10 mouse cellular contexts compared by ENCODE assay signal in the genomic region with DNA sequence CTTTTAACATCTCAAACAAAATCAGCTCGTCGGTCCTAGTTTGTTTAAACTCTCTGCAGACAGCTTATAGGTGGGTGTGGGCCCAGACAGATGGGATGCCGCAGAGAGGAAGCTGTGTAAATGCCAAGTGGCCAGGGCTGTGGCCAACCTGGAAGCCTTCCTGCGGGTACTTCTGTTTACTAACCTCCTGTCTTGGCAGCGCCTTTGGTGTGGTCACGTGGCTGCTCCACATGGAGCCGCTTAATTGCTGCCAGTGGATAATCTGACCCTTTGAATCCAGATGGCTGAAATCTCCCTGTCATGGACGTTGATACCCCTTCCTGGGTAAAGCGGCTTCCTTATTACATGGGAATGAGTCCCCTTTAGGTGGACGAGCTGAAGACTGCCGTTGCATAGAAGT.
DNase-seq lines count a peak whose midpoint lies in the region; ATAC-seq lines count a peak whose summit lies in the region.
"Had no signal": no experiment of that assay in that cellular context is flagged by ENCODE, and none has a peak within 500 bp of the region (broad histone marks: within the 10 kb centered on the region; RNA-seq: fewer than 3 reads in every experiment).

No protein-coding gene starts in this region.

- no peak overlapping the region for H3K9ac ChIP-seq in forebrain, embryonic 12.5 days
- no peak overlapping the region for H3K9ac ChIP-seq in forebrain, embryonic 11.5 days (ENCODE audit: low read length)
- H3K9ac ChIP-seq in midbrain, embryonic 14.5 days (replicated peaks; ENCODE audit: low read length), result no peak overlapping the region
- no peak overlapping the region for H3K9ac ChIP-seq in midbrain, embryonic 11.5 days (ENCODE audit: low read length)
- no peak overlapping the region for H3K9ac ChIP-seq in hindbrain, embryonic 16.5 days (ENCODE audit: low read depth, low read length)

- H3K27ac ChIP-seq in forebrain, embryonic 12.5 days, result no peak overlapping the region
- no peak overlapping the region for H3K27ac ChIP-seq in forebrain, embryonic 11.5 days (ENCODE audit: low read depth, low read length)
- no peak overlapping the region for H3K27ac ChIP-seq in midbrain, embryonic 14.5 days (replicated peaks; ENCODE audit: low read depth, low read length)
- no peak overlapping the region for H3K27ac ChIP-seq in midbrain, embryonic 11.5 days (ENCODE audit: low read depth, low read length)
- 0 out of 2 replicates have a peak overlapping the region, but pooled peaks have one; percentile 19 for H3K27ac ChIP-seq in hindbrain, embryonic 16.5 days (ENCODE audit: low read depth, low read length)

- H3K36me3 ChIP-seq in forebrain, embryonic 12.5 days (replicated peaks), result no peaks in the 10 kb centered on the region
- H3K36me3 ChIP-seq in forebrain, embryonic 11.5 days (ENCODE audit: control insufficient read depth, insufficient read depth, low read length), result no peaks in the 10 kb centered on the region
- H3K36me3 ChIP-seq in midbrain, embryonic 14.5 days (ENCODE audit: control insufficient read depth, insufficient read depth, low read length), result no peaks in the 10 kb centered on the region
- H3K36me3 ChIP-seq in midbrain, embryonic 11.5 days (ENCODE audit: control insufficient read depth, insufficient read depth, low read length), result no peaks in the 10 kb centered on the region
- H3K36me3 ChIP-seq in hindbrain, embryonic 16.5 days (ENCODE audit: control insufficient read depth, insufficient read depth, low read length), result no peaks in the 10 kb centered on the region

- peaks cover 14% of the 10 kb centered on the region for H3K27me3 ChIP-seq in forebrain, embryonic 12.5 days
- H3K27me3 ChIP-seq in forebrain, embryonic 11.5 days (ENCODE audit: control insufficient read depth, insufficient read depth, low read length), result no peaks in the 10 kb centered on the region
- H3K27me3 ChIP-seq in midbrain, embryonic 14.5 days (ENCODE audit: control insufficient read depth, insufficient read depth, low read length), result no peaks in the 10 kb centered on the region
- no peaks in the 10 kb centered on the region for H3K27me3 ChIP-seq in midbrain, embryonic 11.5 days (ENCODE audit: control insufficient read depth, insufficient read depth, low read length)
- no peaks in the 10 kb centered on the region for H3K27me3 ChIP-seq in hindbrain, embryonic 16.5 days (replicated peaks; ENCODE audit: control insufficient read depth, insufficient read depth, low read length)

- no peak for DNase-seq in forebrain, embryonic 11.5 days (ENCODE audit: low spot score)
- peak; percentile 38 for DNase-seq in midbrain, embryonic 14.5 days
- no peak for DNase-seq in midbrain, embryonic 11.5 days (ENCODE audit: low spot score, missing footprints)
- DNase-seq in spleen, postnatal 14 days (ENCODE audit: low spot score in 2 of 2), result no peak
- DNase-seq in kidney, adult 9 months, result no peak
- no peak for DNase-seq in urinary bladder, postnatal 14 days (ENCODE audit: low spot score)

- whole genome bisulfite sequencing in forebrain, embryonic 12.5 days, result 31% methylated on average over 11 of the region's 11 CpGs
- WGBS in forebrain, embryonic 11.5 days, result 30% methylated on average over 11 of the region's 11 CpGs
- 47% methylated on average over 11 of the region's 11 CpGs for WGBS in midbrain, embryonic 14.5 days
- WGBS in midbrain, embryonic 11.5 days, result 41% methylated on average over 11 of the region's 11 CpGs
- WGBS in hindbrain, embryonic 16.5 days, result 37% methylated on average over 11 of the region's 11 CpGs

- no peaks in the 10 kb centered on the region for H3K9me3 ChIP-seq in forebrain, embryonic 12.5 days
- no peaks in the 10 kb centered on the region for H3K9me3 ChIP-seq in forebrain, embryonic 11.5 days (ENCODE audit: control insufficient read depth, low read length)
- no peaks in the 10 kb centered on the region for H3K9me3 ChIP-seq in midbrain, embryonic 14.5 days (ENCODE audit: control insufficient read depth, low read length)
- H3K9me3 ChIP-seq in midbrain, embryonic 11.5 days (ENCODE audit: control insufficient read depth, low read length), result no peaks in the 10 kb centered on the region
- no peaks in the 10 kb centered on the region for H3K9me3 ChIP-seq in hindbrain, embryonic 16.5 days (ENCODE audit: control insufficient read depth, low read length)

- ATAC-seq in forebrain, embryonic 12.5 days (ENCODE audit: low FRiP score), result 0 out of 2 replicates have a peak, but pooled peaks have one; percentile 24
- ATAC-seq in forebrain, embryonic 11.5 days (replicated peaks; ENCODE audit: low FRiP score), result no peak
- ATAC-seq in midbrain, embryonic 14.5 days (ENCODE audit: low FRiP score, low TSS enrichment), result 0 out of 2 replicates have a peak, but pooled peaks have one; percentile 46
- no peak for ATAC-seq in midbrain, embryonic 11.5 days (ENCODE audit: low FRiP score)
- ATAC-seq in hindbrain, embryonic 16.5 days, result peak; percentile 57; the same call in 1 of the 2 replicates
- ATAC-seq: inflammation-experienced regulatory T-cells, adult 6 months had no signal

- H3K4me3 ChIP-seq in forebrain, embryonic 12.5 days (replicated peaks), result no peak overlapping the region
- H3K4me3 ChIP-seq in forebrain, embryonic 11.5 days (ENCODE audit: low read depth, low read length), result no peak overlapping the region
- no peak overlapping the region for H3K4me3 ChIP-seq in midbrain, embryonic 14.5 days (replicated peaks; ENCODE audit: low read depth, low read length)
- no peak overlapping the region for H3K4me3 ChIP-seq in midbrain, embryonic 11.5 days (ENCODE audit: low read depth, low read length)
- no peak overlapping the region for H3K4me3 ChIP-seq in hindbrain, embryonic 16.5 days (ENCODE audit: low read length)

- H3K4me2 ChIP-seq in forebrain, embryonic 12.5 days, result no peak overlapping the region
- H3K4me2 ChIP-seq in forebrain, embryonic 11.5 days (ENCODE audit: low read depth, low read length, severe bottlenecking), result no peak overlapping the region
- no peak overlapping the region for H3K4me2 ChIP-seq in midbrain, embryonic 14.5 days (ENCODE audit: low read length)
- H3K4me2 ChIP-seq in midbrain, embryonic 11.5 days, result no peak overlapping the region
- H3K4me2 ChIP-seq in hindbrain, embryonic 16.5 days (ENCODE audit: low read length), result no peak overlapping the region
- H3K4me2 ChIP-seq: liver, embryonic 11.5 days had no signal

- H3K4me1 ChIP-seq in forebrain, embryonic 12.5 days, result peaks cover 25% of the 10 kb centered on the region
- H3K4me1 ChIP-seq in forebrain, embryonic 11.5 days (replicated peaks; ENCODE audit: control insufficient read depth, insufficient read depth, low read length), result peaks cover 9% of the 10 kb centered on the region; the same call in 1 of the 2 replicates
- peaks cover 14% of the 10 kb centered on the region; the same call in 1 of the 2 replicates for H3K4me1 ChIP-seq in midbrain, embryonic 14.5 days (ENCODE audit: control insufficient read depth, insufficient read depth, low read length)
- peaks cover 3% of the 10 kb centered on the region; the same call in 1 of the 2 replicates for H3K4me1 ChIP-seq in midbrain, embryonic 11.5 days (ENCODE audit: control insufficient read depth, insufficient read depth, low read length)
- H3K4me1 ChIP-seq in hindbrain, embryonic 16.5 days (ENCODE audit: control insufficient read depth, insufficient read depth, low read depth, low read length), result peaks cover 5% of the 10 kb centered on the region

Comparison
In these comparisons a context has a peak if more than half of its experiments do, and no peak if none do; other contexts are left out.
1. ATAC-seq: peak in forebrain, embryonic 12.5 days (single experiment), midbrain, embryonic 14.5 days (single experiment) and hindbrain, embryonic 16.5 days (single experiment); none in forebrain, embryonic 11.5 days (single experiment) and midbrain, embryonic 11.5 days (single experiment).